Mouse (Mus musculus): ENCODE measurements around the gene Slc6a11. TPM values are rescaled to one million over a fixed set of nuclear protein-coding genes. Genes with fewer than 3 reads are reported as not detected.

Gene Slc6a11
- total RNA-seq (2023) = not detected

DNA sequence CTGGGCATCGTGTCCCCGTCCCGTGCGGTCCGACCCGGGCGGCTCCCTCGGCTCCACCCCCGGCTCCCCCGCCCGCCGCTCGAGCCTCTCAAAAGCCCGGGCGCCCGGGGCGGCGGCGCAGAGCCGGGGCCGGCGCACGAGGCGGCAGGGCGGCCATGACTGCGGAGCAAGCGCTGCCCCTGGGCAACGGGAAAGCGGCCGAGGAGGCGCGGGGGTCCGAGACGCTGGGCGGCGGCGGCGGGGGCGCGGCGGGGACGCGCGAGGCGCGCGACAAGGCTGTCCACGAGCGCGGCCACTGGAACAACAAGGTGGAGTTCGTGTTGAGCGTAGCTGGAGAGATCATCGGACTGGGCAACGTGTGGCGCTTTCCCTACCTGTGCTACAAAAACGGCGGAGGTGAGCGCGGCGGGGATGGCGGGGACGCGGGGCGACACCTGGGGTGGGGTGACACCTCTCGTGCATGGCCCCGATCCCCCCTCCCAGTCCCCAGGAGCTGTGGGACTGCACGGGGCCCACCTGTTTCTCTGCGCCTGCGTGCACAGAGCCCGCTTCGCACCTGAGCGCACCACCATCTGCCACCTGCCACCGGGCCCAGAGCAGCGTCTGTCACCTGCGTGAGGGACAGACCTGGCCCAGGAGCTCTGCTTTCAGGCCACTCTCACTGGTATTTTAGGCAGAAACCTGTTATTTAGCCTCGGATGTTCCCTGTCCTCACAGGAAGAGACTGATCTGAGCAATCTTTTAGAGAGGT is at the start of gene Slc6a11:
Slc6a11 (plus strand) TSS at position 120 of the 751 bp plus-strand sequence.

DNA sequence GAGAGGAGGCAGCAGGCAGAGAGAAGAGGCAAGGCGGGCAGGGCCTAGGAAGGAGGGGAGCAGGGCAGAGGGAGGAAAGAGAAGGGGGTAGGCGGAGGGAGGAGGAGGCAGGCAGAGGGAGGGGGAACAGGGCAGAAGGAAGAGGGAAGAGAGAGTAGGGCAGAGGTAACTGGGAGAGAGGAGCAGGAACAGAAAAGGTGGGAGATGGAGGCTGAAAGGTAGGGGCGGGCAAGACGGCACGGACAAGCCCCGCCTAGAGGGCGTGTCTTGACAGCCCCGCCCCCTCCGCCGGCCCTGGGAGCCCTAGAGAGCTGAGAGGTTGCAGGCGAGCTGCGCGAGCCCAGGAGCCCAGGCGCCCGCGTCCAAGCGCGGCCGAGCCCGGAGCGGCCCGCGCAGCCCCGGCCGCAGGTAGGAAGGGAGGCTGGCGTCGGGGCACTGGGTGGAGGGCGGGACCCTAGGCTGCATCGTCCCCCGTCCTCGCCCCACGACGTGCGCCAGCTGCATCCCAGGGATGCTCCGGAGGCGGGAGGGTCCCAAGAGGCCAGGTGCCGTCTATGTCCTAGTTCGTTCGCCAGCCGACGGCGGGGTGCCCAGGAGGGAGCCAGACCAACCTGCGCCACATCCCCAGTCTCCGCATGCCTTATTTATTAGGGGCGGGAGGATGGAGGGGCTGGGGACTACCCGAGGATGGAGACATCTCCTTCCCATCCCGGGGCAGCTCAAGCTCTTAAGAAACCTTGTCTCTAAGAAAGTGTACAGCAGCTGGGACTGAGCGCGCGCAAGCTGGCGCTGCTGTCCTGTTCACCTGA is 151.6 kb downstream of the Slc6a11 start, which contains the start of gene Slc6a1:
Slc6a1 (plus strand) TSS at position 167 of the 809 bp plus-strand sequence.

Other genes with a start within 250 kb of the Slc6a11 start
- under 1 TPM in 1 of 2 experiments, not detected in 1; 0.07 TPM for gene Atp2b2, start 88.6 kb upstream of the Slc6a11 start, total RNA-seq (2023)
- gene Slc6a1, start 151.4 kb downstream of the Slc6a11 start, total RNA-seq (2023) = not detected

Measured in neutrophil, adult 59 days (primary cell).